Mouse (Mus musculus) testis, adult 2 months (tissue): ENCODE results near the gene Dlgap3.

ENCODE experiments used
- CTCF ChIP-seq: fragments of 200-500 bp; IDR thresholded peaks from 2 replicates; pipeline ENCODE4 v1.5.1; 2012; ENCODE audit warnings: low read depth, mild to moderate bottlenecking, inconsistent platforms, low read length, moderate library complexity; ENCODE audit not compliant: control insufficient read depth, insufficient read depth, insufficient replicate concordance
- POLR2A ChIP-seq: fragments of 200-500 bp; IDR thresholded peaks from 2 replicates; pipeline ENCODE4 v1.6.1; 2012; ENCODE audit warnings: low read depth, mild to moderate bottlenecking, inconsistent platforms, low read length, moderate library complexity; ENCODE audit not compliant: control insufficient read depth

- no peak for TF ChIP-seq POLR2A
- TF ChIP-seq CTCF, result no peak
These were observed 5.1 kb upstream of the Dlgap3 start for GRCm38 (mm10) chr4:127163926-127164325.
